Mouse (Mus musculus): ENCODE results near the gene 9230102O04Rik. TPM values are rescaled to one million over a fixed set of nuclear protein-coding genes. Genes with fewer than 3 reads are reported as not detected.

Gene 9230102O04Rik
- polyA plus RNA-seq, 1 experiment from 2014 or later = not detected

DNA sequence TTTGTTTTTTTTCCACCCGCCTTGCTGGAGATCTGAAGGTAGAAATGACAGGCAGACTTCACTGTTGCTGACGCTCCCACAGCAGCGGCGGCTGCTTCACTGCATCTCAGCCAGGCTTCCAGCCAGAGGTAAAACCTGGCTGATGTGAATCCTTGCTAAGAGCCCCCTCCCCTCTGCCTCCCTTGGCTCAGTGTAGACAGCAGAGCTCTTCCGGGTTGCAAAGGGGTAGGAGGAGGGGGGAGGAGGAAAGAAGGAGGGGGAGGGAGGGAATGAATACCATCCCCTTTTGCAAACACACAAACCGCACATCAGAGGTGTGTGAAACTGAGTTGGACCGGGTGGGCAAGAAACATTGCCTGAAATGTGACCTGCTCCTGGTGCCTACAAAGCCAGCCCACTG, 1.7 kb downstream of the 9230102O04Rik start:
- ATAC-seq (replicated peaks; ENCODE audit: low FRiP score) (no peak), DNase-seq (ENCODE audit: low spot score) (no peak)
- Histone ChIP-seq H3K27ac (ENCODE audit: low read depth, low read length) (no peak overlapping the region), H3K4me1 (replicated peaks; ENCODE audit: control insufficient read depth, insufficient read depth, low read length) (no peaks in the 10 kb centered on the region), H3K36me3 (ENCODE audit: control insufficient read depth, insufficient read depth, low read length) (no peaks in the 10 kb centered on the region), H3K4me3 (ENCODE audit: low read depth, low read length) (no peak overlapping the region), H3K4me2 (no peak overlapping the region), H3K9me3 (ENCODE audit: control insufficient read depth, low read length) (no peaks in the 10 kb centered on the region), H3K9ac (ENCODE audit: low read depth, low read length) (no peak overlapping the region), H3K27me3 (replicated peaks; ENCODE audit: control insufficient read depth, insufficient read depth, low read length) (peaks cover 95% of the 10 kb centered on the region)
- under 1% methylated on average over 7 of the region's 7 CpGs for WGBS

GRCm38 (mm10) chr2:9886921-9887610, 2.3 kb downstream of the 9230102O04Rik start:
- WGBS = 17% methylated on average over 7 of the region's 7 CpGs
- H3K4me2 ChIP-seq = no peak overlapping the region
- ATAC-seq (replicated peaks; ENCODE audit: low FRiP score) (no peak), DNase-seq (ENCODE audit: low spot score) (no peak)
- no peak overlapping the region for H3K27ac ChIP-seq (ENCODE audit: low read depth, low read length)
- no peak overlapping the region for H3K4me3 ChIP-seq (ENCODE audit: low read depth, low read length)
- no peaks in the 10 kb centered on the region for H3K36me3 ChIP-seq (ENCODE audit: control insufficient read depth, insufficient read depth, low read length)
- no peak overlapping the region for H3K9ac ChIP-seq (ENCODE audit: low read depth, low read length)
- H3K4me1 ChIP-seq (replicated peaks; ENCODE audit: control insufficient read depth, insufficient read depth, low read length) = no peaks in the 10 kb centered on the region
- H3K9me3 ChIP-seq (ENCODE audit: control insufficient read depth, low read length) = no peaks in the 10 kb centered on the region
- peaks cover 95% of the 10 kb centered on the region for H3K27me3 ChIP-seq (replicated peaks; ENCODE audit: control insufficient read depth, insufficient read depth, low read length)

DNA sequence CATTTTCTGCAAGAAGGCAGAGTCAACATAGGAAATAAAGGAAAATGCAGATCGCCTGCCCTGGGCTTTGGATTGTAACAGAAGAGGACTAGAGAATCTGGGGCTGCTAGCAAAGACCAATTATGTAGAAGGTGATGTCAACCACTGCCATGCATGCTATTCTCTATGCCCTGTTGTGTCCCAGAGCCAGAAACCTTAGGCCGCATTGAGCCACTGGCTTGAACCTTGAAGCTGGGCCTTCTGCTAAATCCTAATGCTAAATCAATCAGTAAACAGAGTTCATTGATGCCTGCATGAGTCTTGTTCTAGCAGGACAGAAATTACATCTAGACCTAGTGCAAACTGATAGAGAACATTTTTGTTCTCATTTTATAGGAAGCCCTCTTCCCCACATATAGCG, 3.3 kb downstream of the 9230102O04Rik start:
- Histone ChIP-seq H3K4me1 (replicated peaks; ENCODE audit: control insufficient read depth, insufficient read depth, low read length) (peaks cover 6% of the 10 kb centered on the region; the same call in 1 of the 2 replicates), H3K27ac (ENCODE audit: low read depth, low read length) (no peak overlapping the region), H3K4me2 (no peak overlapping the region), H3K4me3 (ENCODE audit: low read depth, low read length) (no peak overlapping the region), H3K9me3 (ENCODE audit: control insufficient read depth, low read length) (no peaks in the 10 kb centered on the region), H3K9ac (ENCODE audit: low read depth, low read length) (no peak overlapping the region), H3K36me3 (ENCODE audit: control insufficient read depth, insufficient read depth, low read length) (no peaks in the 10 kb centered on the region), H3K27me3 (replicated peaks; ENCODE audit: control insufficient read depth, insufficient read depth, low read length) (peaks cover 99% of the 10 kb centered on the region)
- DNase-seq (ENCODE audit: low spot score) = no peak
- no peak for ATAC-seq (replicated peaks; ENCODE audit: low FRiP score)
- WGBS = 33% methylated on average over 3 of the region's 3 CpGs

GRCm38 (mm10) chr2:9885217-9885770, 4.0 kb downstream of the 9230102O04Rik start:
- Histone ChIP-seq H3K36me3 (ENCODE audit: control insufficient read depth, insufficient read depth, low read length) (no peaks in the 10 kb centered on the region), H3K9me3 (ENCODE audit: control insufficient read depth, low read length) (no peaks in the 10 kb centered on the region), H3K4me3 (ENCODE audit: low read depth, low read length) (no peak overlapping the region), H3K9ac (ENCODE audit: low read depth, low read length) (no peak overlapping the region), H3K4me1 (replicated peaks; ENCODE audit: control insufficient read depth, insufficient read depth, low read length) (peaks cover 9% of the 10 kb centered on the region; the same call in 1 of the 2 replicates), H3K27ac (ENCODE audit: low read depth, low read length) (no peak overlapping the region), H3K27me3 (replicated peaks; ENCODE audit: control insufficient read depth, insufficient read depth, low read length) (peaks cover 99% of the 10 kb centered on the region), H3K4me2 (no peak overlapping the region)
- ATAC-seq (replicated peaks; ENCODE audit: low FRiP score) (no peak), DNase-seq (ENCODE audit: low spot score) (no peak)
- WGBS = 22% methylated on average over 14 of the region's 14 CpGs

DNA sequence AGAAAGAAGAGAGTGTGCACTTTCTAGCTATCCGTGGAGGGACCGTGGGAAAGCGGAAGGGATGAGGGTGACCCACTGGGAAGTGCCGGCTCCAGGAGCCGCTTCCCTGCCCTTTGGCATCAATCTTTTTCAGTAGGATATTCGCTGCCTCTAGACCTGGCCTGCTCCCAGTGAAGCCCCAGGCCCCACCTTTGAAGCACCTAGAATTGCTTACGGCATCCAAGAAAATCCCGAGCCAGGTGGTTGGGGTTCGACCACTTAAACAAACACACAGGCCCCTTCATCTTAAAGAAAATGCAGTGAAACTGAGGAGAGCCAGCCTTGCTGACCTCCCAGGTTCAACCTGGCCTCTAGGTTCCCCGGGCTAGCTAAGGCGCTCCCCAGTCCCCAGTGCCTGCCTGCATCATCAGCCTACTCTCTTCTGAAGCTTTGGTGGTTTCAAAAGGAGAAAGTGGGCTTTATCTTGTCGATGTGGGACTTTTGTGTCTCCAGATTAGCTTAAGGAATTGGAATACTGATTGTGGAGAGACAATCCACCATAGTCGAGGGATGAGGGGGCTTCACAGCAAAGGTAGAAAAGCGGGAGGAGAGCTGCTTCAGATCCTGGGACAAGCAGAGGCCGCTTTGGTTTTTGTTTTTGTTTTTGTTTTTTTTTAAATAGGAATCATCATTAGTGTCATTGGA, 4.7 kb downstream of the 9230102O04Rik start:
- no peak overlapping the region for H3K9ac ChIP-seq (ENCODE audit: low read depth, low read length)
- peaks cover 99% of the 10 kb centered on the region for H3K27me3 ChIP-seq (replicated peaks; ENCODE audit: control insufficient read depth, insufficient read depth, low read length)
- no peaks in the 10 kb centered on the region for H3K9me3 ChIP-seq (ENCODE audit: control insufficient read depth, low read length)
- ATAC-seq (replicated peaks; ENCODE audit: low FRiP score) (no peak), DNase-seq (ENCODE audit: low spot score) (no peak)
- no peak overlapping the region for H3K27ac ChIP-seq (ENCODE audit: low read depth, low read length)
- H3K4me3 ChIP-seq (ENCODE audit: low read depth, low read length) = 0 out of 2 replicates have a peak overlapping the region, but pooled peaks have one; percentile 35
- no peaks in the 10 kb centered on the region for H3K36me3 ChIP-seq (ENCODE audit: control insufficient read depth, insufficient read depth, low read length)
- WGBS = 12% methylated on average over 15 of the region's 15 CpGs
- H3K4me2 ChIP-seq = peak overlapping the region; percentile 84
- H3K4me1 ChIP-seq (replicated peaks; ENCODE audit: control insufficient read depth, insufficient read depth, low read length) = peaks cover 12% of the 10 kb centered on the region; the same call in 1 of the 2 replicates

DNA sequence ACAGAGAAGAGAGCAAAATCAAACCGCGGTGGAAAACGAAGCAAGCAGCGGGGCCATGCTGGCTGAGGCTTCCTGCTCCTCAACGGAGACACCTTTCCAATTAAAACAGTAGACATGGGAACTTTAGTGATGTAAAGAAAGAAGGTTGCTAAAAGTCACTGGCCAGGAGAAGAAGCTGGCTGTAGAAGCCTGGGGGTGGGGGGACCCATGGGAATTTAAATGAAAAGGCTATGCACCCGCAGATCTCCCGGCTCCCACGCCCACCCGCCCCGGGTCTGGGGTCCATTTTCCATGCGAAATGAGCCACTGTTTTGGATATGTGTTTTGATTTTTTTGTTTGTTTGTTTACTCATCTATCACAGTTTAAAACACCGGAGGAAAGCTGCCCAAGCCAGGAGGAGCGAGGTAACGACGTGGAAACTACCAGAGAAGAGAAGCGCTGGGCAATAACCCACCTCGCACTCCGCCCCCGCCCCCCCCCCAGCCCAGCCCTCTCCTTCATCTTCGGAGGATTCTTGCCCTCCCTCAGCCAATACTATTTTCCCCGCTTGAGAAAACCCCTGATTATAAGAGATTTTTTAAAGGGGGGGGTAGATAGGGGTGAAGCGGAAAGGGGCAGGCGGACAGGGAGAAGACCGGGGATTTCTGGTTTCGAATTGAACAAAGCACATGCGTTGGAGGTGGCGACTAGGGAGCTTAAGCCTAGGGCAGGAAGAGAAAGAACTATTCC, 5.4 kb downstream of the 9230102O04Rik start:
- H3K4me3 ChIP-seq (ENCODE audit: low read depth, low read length) = peak overlapping the region; percentile 35; the same call in 1 of the 2 replicates
- 2% methylated on average over 27 of the region's 27 CpGs for WGBS
- H3K9ac ChIP-seq (ENCODE audit: low read depth, low read length) = no peak overlapping the region
- no peaks in the 10 kb centered on the region for H3K9me3 ChIP-seq (ENCODE audit: control insufficient read depth, low read length)
- no peak overlapping the region for H3K27ac ChIP-seq (ENCODE audit: low read depth, low read length)
- H3K4me1 ChIP-seq (replicated peaks; ENCODE audit: control insufficient read depth, insufficient read depth, low read length) = peaks cover 12% of the 10 kb centered on the region; the same call in 1 of the 2 replicates
- peaks cover 98% of the 10 kb centered on the region for H3K27me3 ChIP-seq (replicated peaks; ENCODE audit: control insufficient read depth, insufficient read depth, low read length)
- ATAC-seq (replicated peaks; ENCODE audit: low FRiP score) (no peak), DNase-seq (ENCODE audit: low spot score) (no peak)
- H3K4me2 ChIP-seq = peak overlapping the region; percentile 84
- H3K36me3 ChIP-seq (ENCODE audit: control insufficient read depth, insufficient read depth, low read length) = no peaks in the 10 kb centered on the region

GRCm38 (mm10) chr2:9882926-9883802, 6.2 kb downstream of the 9230102O04Rik start:
- H3K4me3 ChIP-seq (ENCODE audit: low read depth, low read length) = peak overlapping the region; percentile 35
- H3K9ac ChIP-seq (ENCODE audit: low read depth, low read length) = no peak overlapping the region
- H3K27me3 ChIP-seq (replicated peaks; ENCODE audit: control insufficient read depth, insufficient read depth, low read length) = peaks cover 98% of the 10 kb centered on the region
- ATAC-seq (replicated peaks; ENCODE audit: low FRiP score) (no peak), DNase-seq (ENCODE audit: low spot score) (no peak)
- H3K27ac ChIP-seq (ENCODE audit: low read depth, low read length) = no peak overlapping the region
- WGBS = under 1% methylated on average over 43 of the region's 43 CpGs
- H3K9me3 ChIP-seq (ENCODE audit: control insufficient read depth, low read length) = no peaks in the 10 kb centered on the region
- no peaks in the 10 kb centered on the region for H3K36me3 ChIP-seq (ENCODE audit: control insufficient read depth, insufficient read depth, low read length)
- H3K4me1 ChIP-seq (replicated peaks; ENCODE audit: control insufficient read depth, insufficient read depth, low read length) = peaks cover 12% of the 10 kb centered on the region; the same call in 1 of the 2 replicates
- peak overlapping the region; percentile 84 for H3K4me2 ChIP-seq

Measured in liver, embryonic 11.5 days (tissue).